Mouse (Mus musculus) MEL (cell line): ENCODE results near the gene Alg9. TPM values are rescaled to one million over a fixed set of nuclear protein-coding genes. Genes with fewer than 3 reads are reported as not detected.

ENCODE experiments used
- DNase-seq: peaks from one replicate; pipeline ENCODE4 v3.0.0; 2011; ENCODE audit warnings: low read depth, low spot score
- H3K27ac ChIP-seq: 2 replicates; pipeline ENCODE4 v1.5.1; 2012; ENCODE audit warnings: low read depth, mild to moderate bottlenecking, control low read depth, low read length, moderate library complexity; ENCODE audit not compliant: control insufficient read depth
- H3K27me3 ChIP-seq, 2 experiments: fragments of 150-350 bp in 1 of 2; sonication (generic) in 1 of 2; 2 replicates each; pipeline ENCODE4 v1.6.1; 2012; ENCODE audit warnings: low read length in 2 of 2, mild to moderate bottlenecking in 2 of 2, improper control_type of control experiment in 1 of 2, moderate library complexity in 1 of 2; ENCODE audit not compliant: insufficient read depth in 2 of 2, control insufficient read depth in 1 of 2
- H3K36me3 ChIP-seq, 2 experiments: 2 replicates each; pipeline ENCODE4 v1.6.1; 2012 to 2014; ENCODE audit warnings: low read length in 2 of 2, improper control_type of control experiment in 1 of 2, inconsistent platforms in 1 of 2, mild to moderate bottlenecking in 1 of 2; ENCODE audit not compliant: insufficient read depth in 2 of 2, control insufficient read depth in 1 of 2
- H3K4me1 ChIP-seq, 2 experiments: fragments of 150-350 bp in 1 of 2; sonication (generic) in 1 of 2; 2 replicates each; pipeline ENCODE4 v1.6.1; 2012; ENCODE audit warnings: low read length in 2 of 2, improper control_type of control experiment in 1 of 2, mild to moderate bottlenecking in 1 of 2; ENCODE audit not compliant: insufficient read depth in 2 of 2, control insufficient read depth in 1 of 2
- H3K4me3 ChIP-seq, 2 experiments: fragments of 150-350 bp in 1 of 2; sonication (generic) in 1 of 2; 2 replicates each; pipeline ENCODE4 v1.5.1; 2012; ENCODE audit warnings: low read depth in 2 of 2, low read length in 2 of 2, mild to moderate bottlenecking in 2 of 2, moderate library complexity in 2 of 2, control low read depth in 1 of 2, improper control_type of control experiment in 1 of 2; ENCODE audit not compliant: control insufficient read depth in 1 of 2, insufficient read depth in 1 of 2
- H3K79me2 ChIP-seq: 2 replicates; pipeline ENCODE4 v1.6.1; 2012; ENCODE audit warnings: mild to moderate bottlenecking, low read length, moderate library complexity; ENCODE audit not compliant: control insufficient read depth, poor library complexity, insufficient read depth
- H3K9ac ChIP-seq: 2 replicates; pipeline ENCODE4 v1.6.1; 2012; ENCODE audit warnings: low read depth, mild to moderate bottlenecking, control low read depth, low read length, moderate library complexity; ENCODE audit not compliant: control insufficient read depth, poor library complexity, severe bottlenecking
- H3K9me3 ChIP-seq: fragments of 150-350 bp; sonication (generic); replicated peaks from 2 replicates; pipeline ENCODE4 v1.6.1; 2012; ENCODE audit warnings: mild to moderate bottlenecking, low read length, improper control_type of control experiment, moderate library complexity; ENCODE audit not compliant: insufficient read depth
- CHD2 ChIP-seq: IDR thresholded peaks from 2 replicates; pipeline ENCODE4 v1.6.1; 2011; ENCODE audit warnings: low read length, improper control_type of control experiment
- CTCF ChIP-seq, 3 experiments: IDR thresholded peaks in 2 of 3; conservative IDR thresholded peaks in 1 of 3; 2 replicates each; pipeline ENCODE4 v1.5.1; 2011 to 2012; ENCODE audit warnings: low read length in 3 of 3, low read depth in 2 of 3, mild to moderate bottlenecking in 2 of 3, improper control_type of control experiment in 1 of 3, inconsistent platforms in 1 of 3, mixed read lengths in 1 of 3, moderate library complexity in 1 of 3; ENCODE audit not compliant: control insufficient read depth in 1 of 3, insufficient read depth in 1 of 3, poor library complexity in 1 of 3, severe bottlenecking in 1 of 3
- E2F4 ChIP-seq: IDR thresholded peaks from 2 replicates; pipeline ENCODE4 v1.6.1; 2011; ENCODE audit warnings: low read depth, low read length, improper control_type of control experiment, borderline replicate concordance
- ELF1 ChIP-seq: IDR thresholded peaks from 2 replicates; pipeline ENCODE4 v1.6.1; 2014; ENCODE audit warnings: low read depth, mild to moderate bottlenecking, inconsistent platforms, low read length, improper control_type of control experiment, moderate library complexity
- EP300 ChIP-seq, 2 experiments: IDR thresholded peaks; 2 replicates each; pipeline ENCODE4 v1.6.1; 2011; ENCODE audit warnings: improper control_type of control experiment in 2 of 2, low read length in 2 of 2, low read depth in 1 of 2, mild to moderate bottlenecking in 1 of 2
- ETS1 ChIP-seq: IDR thresholded peaks from 2 replicates; pipeline ENCODE4 v1.6.1; 2012; ENCODE audit warnings: low read depth, mild to moderate bottlenecking, inconsistent platforms, low read length, improper control_type of control experiment, moderate library complexity
- GATA1 ChIP-seq: IDR thresholded peaks from 2 replicates; pipeline ENCODE4 v1.6.1; 2011; ENCODE audit warnings: low read depth, low read length, improper control_type of control experiment
- HCFC1 ChIP-seq: IDR thresholded peaks from 2 replicates; pipeline ENCODE4 v1.6.1; 2012; ENCODE audit warnings: low read depth, mild to moderate bottlenecking, inconsistent platforms, low read length, improper control_type of control experiment, moderate library complexity
- MAFK ChIP-seq: IDR thresholded peaks from 2 replicates; pipeline ENCODE4 v1.6.1; 2011; ENCODE audit warnings: low read depth, mild to moderate bottlenecking, low read length, improper control_type of control experiment, borderline replicate concordance
- MAZ ChIP-seq: IDR thresholded peaks from 2 replicates; pipeline ENCODE4 v1.6.1; 2012; ENCODE audit warnings: low read depth, mild to moderate bottlenecking, inconsistent platforms, low read length, improper control_type of control experiment
- MEF2A ChIP-seq: IDR thresholded peaks from 2 replicates; pipeline ENCODE4 v1.6.1; 2014; ENCODE audit warnings: low read depth, mild to moderate bottlenecking, inconsistent platforms, low read length, improper control_type of control experiment; ENCODE audit not compliant: poor library complexity, insufficient replicate concordance, severe bottlenecking; ENCODE audit errors: extremely low read depth
- MXI1 ChIP-seq: IDR thresholded peaks from 2 replicates; pipeline ENCODE4 v1.6.1; 2011; ENCODE audit warnings: mild to moderate bottlenecking, low read depth, low read length, improper control_type of control experiment
- MYC ChIP-seq: IDR thresholded peaks from 2 replicates; pipeline ENCODE4 v1.6.1; 2011; ENCODE audit warnings: low read depth, mild to moderate bottlenecking, low read length, improper control_type of control experiment, moderate library complexity
- NRF1 ChIP-seq: IDR thresholded peaks from 2 replicates; pipeline ENCODE4 v1.6.1; 2014; ENCODE audit warnings: low read depth, mild to moderate bottlenecking, inconsistent platforms, low read length, improper control_type of control experiment, moderate library complexity; ENCODE audit not compliant: poor library complexity, insufficient read depth, severe bottlenecking
- POLR2AphosphoS5 ChIP-seq: IDR thresholded peaks from 2 replicates; pipeline ENCODE4 v1.6.1; 2012; ENCODE audit warnings: low read depth, borderline replicate concordance, mild to moderate bottlenecking, inconsistent platforms, low read length, moderate library complexity, mixed read lengths
- RAD21 ChIP-seq: IDR thresholded peaks from 2 replicates; pipeline ENCODE4 v1.6.1; 2011; ENCODE audit warnings: mild to moderate bottlenecking, low read depth, low read length, improper control_type of control experiment
- RCOR1 ChIP-seq: IDR thresholded peaks from 2 replicates; pipeline ENCODE4 v1.6.1; 2012; ENCODE audit warnings: low read depth, mild to moderate bottlenecking, inconsistent platforms, low read length, improper control_type of control experiment
- TAL1 ChIP-seq: IDR thresholded peaks from 2 replicates; pipeline ENCODE4 v1.6.1; 2012; ENCODE audit warnings: mild to moderate bottlenecking, inconsistent platforms, low read length, moderate library complexity, mixed read lengths
- UBTF ChIP-seq: IDR thresholded peaks from 2 replicates; pipeline ENCODE4 v1.6.1; 2012; ENCODE audit warnings: low read depth, mild to moderate bottlenecking, inconsistent platforms, low read length, improper control_type of control experiment, moderate library complexity, borderline replicate concordance; ENCODE audit not compliant: insufficient read depth
- USF2 ChIP-seq, 2 experiments: IDR thresholded peaks; 2 replicates each; pipeline ENCODE4 v1.6.1; 2011 to 2012; ENCODE audit warnings: improper control_type of control experiment in 2 of 2, low read length in 2 of 2, borderline replicate concordance in 1 of 2, inconsistent platforms in 1 of 2, low read depth in 1 of 2, mild to moderate bottlenecking in 1 of 2; ENCODE audit not compliant: insufficient read depth in 1 of 2
- ZC3H11A ChIP-seq: IDR thresholded peaks from 2 replicates; pipeline ENCODE4 v1.6.1; 2012; ENCODE audit warnings: low read depth, mild to moderate bottlenecking, inconsistent platforms, low read length, improper control_type of control experiment
- ZKSCAN1 ChIP-seq: IDR thresholded peaks from 2 replicates; pipeline ENCODE4 v1.6.1; 2012; ENCODE audit warnings: low read depth, mild to moderate bottlenecking, inconsistent platforms, low read length, improper control_type of control experiment, moderate library complexity
- polyA plus RNA-seq, 2 experiments: library from polyadenylated mRNA; stranded (reverse) in 1 of 2; unstranded in 1 of 2; fragments of >175 nt in 1 of 2; fragments of >200 nt in 1 of 2; gene quantifications; 2 replicates each; pipeline versions ENCODE4 v1.2.1 to v1.2.4; 2012; ENCODE audit warnings: low replicate concordance in 2 of 2, low read depth in 1 of 2; ENCODE audit not compliant: insufficient read length in 2 of 2, insufficient read depth in 1 of 2, missing spikeins in 1 of 2
- total RNA-seq: library from RNA; depleted of rRNA; stranded (reverse); fragments of 300-350 nt; gene quantifications from 2 replicates; pipeline ENCODE4 v1.2.3, GENCODE M21; 2012

Gene Alg9
- total and polyA plus RNA-seq, 3 experiments, result 23.3 to 46.7 TPM; not detected in 1

DNA sequence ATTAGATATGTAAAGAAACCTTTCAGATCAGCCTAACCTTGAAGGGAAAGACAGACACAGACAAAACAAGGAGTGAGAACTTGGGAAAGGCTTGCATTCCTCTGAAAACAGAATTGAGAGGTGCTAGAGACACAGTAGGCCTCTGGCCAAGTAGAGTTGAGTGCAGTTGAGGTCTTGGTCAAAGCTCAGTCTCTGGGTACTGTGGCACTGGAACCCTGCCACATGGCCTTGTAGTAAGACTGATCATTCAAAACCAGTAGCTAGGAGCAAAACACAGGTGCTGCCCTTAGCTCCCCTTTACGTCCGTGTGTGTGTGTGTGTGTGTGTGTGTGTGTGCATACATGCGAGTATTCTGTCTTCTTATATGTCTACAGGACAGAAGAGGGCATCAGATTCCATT, 101.5 kb downstream of the Alg9 start:
- Histone ChIP-seq H3K4me1 (no peaks in the 10 kb centered on the region), H3K9ac (no peak overlapping the region)

DNA sequence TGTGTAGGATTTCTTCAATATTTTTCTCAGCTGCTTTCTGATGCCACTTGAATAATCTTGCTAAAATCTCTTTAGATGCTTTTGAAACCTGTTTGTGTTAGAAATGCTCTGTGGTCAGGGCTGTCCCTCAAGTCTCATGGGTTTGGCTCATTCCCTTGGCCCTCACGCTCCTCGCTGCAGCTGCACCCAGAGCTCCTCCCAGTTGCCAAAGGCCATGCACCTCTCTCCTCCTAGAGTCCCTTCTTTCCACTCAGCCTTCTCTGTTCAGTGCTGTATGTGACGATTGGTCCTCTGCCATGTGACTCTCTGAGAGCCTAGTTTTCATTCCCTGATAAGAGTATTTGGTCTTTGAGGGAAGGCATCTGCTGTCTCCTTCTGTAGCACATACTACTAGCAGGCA, 102.6 kb downstream of the Alg9 start:
- Histone ChIP-seq H3K4me1 (no peaks in the 10 kb centered on the region), H3K27me3 (no peaks in the 10 kb centered on the region), H3K9me3 (no peaks in the 10 kb centered on the region), H3K4me3 (no peak overlapping the region), H3K79me2 (no peaks in the 10 kb centered on the region; the same call in 1 of the 2 replicates), H3K36me3 (peaks cover 0 to 13% of the 10 kb centered on the region in 2 experiments; a peak in 2 of 4 replicates), H3K9ac (no peak overlapping the region)
- no peak for DNase-seq
- TF ChIP-seq ELF1 (no peak), ETS1 (no peak), EP300 (IDR thresholded peaks at IDR 0.05; ENCODE audit: low read depth in 1 of 2, low read length in 2 of 2) (no peak), TAL1 (no peak), USF2 (IDR thresholded peaks at IDR 0.05; ENCODE audit: borderline replicate concordance in 1 of 2, insufficient read depth in 1 of 2, low read depth in 1 of 2, low read length in 2 of 2) (no peak), ZC3H11A (no peak), GATA1 (no peak), UBTF (no peak), E2F4 (no peak), POLR2AphosphoS5 (no peak), MAZ (no peak), MYC (no peak), MAFK (no peak), CTCF (IDR thresholded peaks at IDR 0.05 in 2 of 3, conservative IDR thresholded peaks at IDR 0.05 in 1 of 3; ENCODE audit: control insufficient read depth in 1 of 3, insufficient read depth in 1 of 3, low read depth in 2 of 3, low read length in 3 of 3, poor library complexity in 1 of 3, severe bottlenecking in 1 of 3) (no peak), MXI1 (no peak), MEF2A (no peak), ZKSCAN1 (no peak), HCFC1 (no peak)
- TF ChIP-seq, all 39 proteins: peak for 0
- H3K27ac ChIP-seq, result no peak overlapping the region

More for the DNA sequence above, 101.5 kb downstream of the Alg9 start:
- peaks cover 0 to 14% of the 10 kb centered on the region in 2 experiments; a peak in 2 of 4 replicates for H3K36me3 ChIP-seq
- no peak overlapping the region for H3K27ac ChIP-seq
- H3K27me3 ChIP-seq, result no peaks in the 10 kb centered on the region
- H3K79me2 ChIP-seq, result no peaks in the 10 kb centered on the region; the same call in 1 of the 2 replicates
- DNase-seq, result no peak
- no peaks in the 10 kb centered on the region for H3K9me3 ChIP-seq
- TF ChIP-seq ZC3H11A (no peak), RCOR1 (no peak), RAD21 (no peak), NRF1 (no peak), CHD2 (no peak)
- H3K4me3 ChIP-seq, result no peak overlapping the region
